Mouse (Mus musculus) liver, embryonic 14.5 days (tissue): ENCODE measurements around the gene Gm11627.

Experiments used
- CTCF ChIP-seq: IDR thresholded peaks from 2 replicates; pipeline ENCODE4 v1.5.1; 2016; ENCODE audit warnings: antibody characterized with exemption, low read depth, control low read depth
- EP300 ChIP-seq: IDR thresholded peaks from 2 replicates; pipeline ENCODE4 v1.6.1; 2016; ENCODE audit warnings: antibody characterized with exemption, low read depth

- TF ChIP-seq EP300, result no peak
- no peak for TF ChIP-seq CTCF
These were observed 32.0 kb upstream of the Gm11627 start for GRCm38 (mm10) chr11:102611317-102611705.
